Mouse (Mus musculus) T-cell, adult 2 months (primary cell): ENCODE measurements around the gene Srp54a.
A peak's percentile ranks its signal among the peaks of the same experiment; 100 is the strongest.
"Not testable (repeated sequence)": the region's sequence is repeated elsewhere in the genome, so short reads cannot be mapped to it uniquely, and the experiment has no call there.

Experiments used
- DNase-seq: peaks from one replicate; pipeline ENCODE4 v3.0.0; 2022; ENCODE audit warnings: low spot score

Srp54a gene

DNA sequence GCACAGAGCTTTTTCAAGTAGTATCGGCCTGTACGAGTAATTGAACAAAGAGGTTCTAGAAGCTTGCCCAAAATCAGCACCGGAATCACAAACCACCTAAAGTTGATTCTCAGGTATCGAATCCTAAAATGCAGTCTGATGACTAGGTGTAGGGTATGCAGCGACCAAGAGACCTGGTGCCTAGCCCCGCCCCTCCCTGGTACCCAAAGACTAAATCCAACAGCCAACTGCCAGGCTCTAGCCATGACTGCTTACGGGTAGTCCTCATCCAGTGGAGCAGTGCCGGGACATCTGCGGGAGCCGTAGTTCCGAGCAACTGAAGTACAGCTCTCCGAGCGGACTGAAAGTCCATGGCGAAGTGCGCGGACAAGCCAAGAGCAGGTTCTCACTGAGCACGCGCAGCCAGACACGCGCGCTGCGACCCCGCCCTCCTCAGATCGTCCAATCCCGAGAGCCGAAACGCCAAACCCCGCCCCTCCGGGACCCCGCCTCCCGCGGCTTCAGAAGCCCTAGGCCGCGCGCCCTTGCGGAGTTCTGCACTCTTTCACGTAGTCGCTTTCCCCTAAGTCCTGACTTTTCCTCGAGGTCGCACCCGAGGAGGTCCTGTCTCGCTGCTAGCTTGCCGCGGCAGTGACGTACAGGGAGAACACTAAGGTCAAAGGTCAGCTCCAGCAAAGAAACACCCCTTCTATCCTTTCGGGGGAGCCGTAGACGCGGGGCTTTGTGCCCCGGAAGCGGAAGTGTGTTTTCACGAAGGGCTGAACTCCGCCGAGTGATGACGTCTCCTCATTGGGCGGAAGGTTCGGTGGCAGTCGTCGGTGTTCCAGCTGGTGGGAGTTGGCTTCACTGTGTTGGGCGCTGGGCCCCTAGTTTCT lies at the start of gene Srp54a, which contains the start of gene 2700097O09Rik:
Gene Srp54a (plus strand): TSS at position 537 of the 875 bp plus-strand sequence.
Gene 2700097O09Rik (minus strand): TSS at position 385 of the 875 bp plus-strand sequence.
- DNase-seq, result peak; percentile 94

DNA sequence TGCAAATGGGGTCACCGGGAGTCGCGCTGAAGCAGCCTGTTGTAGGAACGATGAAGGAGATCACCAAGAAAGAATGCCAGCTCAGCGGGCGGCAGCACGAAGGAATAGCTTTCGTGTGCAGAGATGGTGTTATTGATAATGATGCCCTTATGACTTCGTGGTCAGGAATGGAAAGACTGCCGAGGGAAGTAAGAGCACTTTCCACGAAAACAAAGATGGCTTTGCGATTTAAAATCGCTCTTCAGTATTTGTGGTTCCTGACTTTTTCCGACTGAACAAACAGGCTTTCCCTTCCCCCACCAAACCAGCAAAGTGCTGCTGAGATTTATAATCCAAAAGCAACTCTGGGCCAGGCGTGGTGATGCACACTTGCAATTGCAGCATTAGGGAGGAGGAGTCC lies 39.1 kb upstream of the Srp54a start:
- no peak for DNase-seq

DNA sequence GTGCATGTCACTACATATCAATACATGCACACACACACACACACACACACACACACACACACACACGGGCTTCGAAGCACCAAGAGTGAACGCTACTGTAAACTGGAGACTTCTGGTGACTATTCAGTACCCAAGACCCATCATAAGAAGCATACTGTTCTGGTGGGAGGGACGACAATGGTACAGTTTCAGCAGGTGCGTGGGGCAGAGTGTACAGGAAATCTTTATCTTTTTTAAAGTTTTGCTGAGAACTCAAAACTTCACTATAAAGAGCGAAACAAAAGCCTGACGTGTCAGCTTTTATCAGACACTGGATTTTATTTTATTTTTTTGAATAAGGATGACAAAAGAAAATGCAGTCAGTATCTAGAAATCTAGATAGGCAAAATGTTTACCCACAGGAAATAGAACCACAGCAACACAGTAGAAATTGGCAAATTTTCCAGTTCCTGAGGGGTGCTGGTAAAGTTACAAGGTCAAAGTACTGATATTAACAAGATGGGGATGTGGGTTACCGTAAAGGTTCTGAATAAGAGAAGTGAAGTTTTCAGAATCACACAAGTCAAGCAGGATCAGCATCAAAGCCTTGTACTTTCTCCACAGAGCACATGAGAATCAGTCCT lies 30.2 kb upstream of the Srp54a start:
- DNase-seq, result no peak

- DNase-seq, result no peak
Observed at GRCm38 (mm10) chr12:55051210-55052173, 28.6 kb upstream of the Srp54a start.

DNA sequence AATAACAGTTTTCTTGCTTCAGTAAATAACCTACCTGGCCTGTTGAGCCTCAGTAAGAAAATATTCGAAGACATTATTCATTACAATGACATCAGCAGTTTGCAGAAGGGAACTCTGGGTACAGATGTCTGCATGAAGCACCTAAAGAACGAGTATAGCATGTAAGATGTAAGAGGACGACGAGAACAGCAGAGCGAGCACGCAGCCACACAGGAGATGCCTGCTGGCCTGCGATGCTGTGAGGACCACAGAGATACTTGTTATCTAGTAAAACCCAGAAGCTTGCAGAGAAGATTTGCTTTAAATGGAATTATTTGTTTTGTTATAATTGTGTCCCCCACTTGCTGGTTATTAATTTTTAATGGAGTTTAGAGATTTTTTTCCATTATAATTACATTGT lies 26.8 kb upstream of the Srp54a start:
- no peak for DNase-seq

- no peak for DNase-seq
Observed at GRCm38 (mm10) chr12:55054551-55055241, 25.4 kb upstream of the Srp54a start.

DNA sequence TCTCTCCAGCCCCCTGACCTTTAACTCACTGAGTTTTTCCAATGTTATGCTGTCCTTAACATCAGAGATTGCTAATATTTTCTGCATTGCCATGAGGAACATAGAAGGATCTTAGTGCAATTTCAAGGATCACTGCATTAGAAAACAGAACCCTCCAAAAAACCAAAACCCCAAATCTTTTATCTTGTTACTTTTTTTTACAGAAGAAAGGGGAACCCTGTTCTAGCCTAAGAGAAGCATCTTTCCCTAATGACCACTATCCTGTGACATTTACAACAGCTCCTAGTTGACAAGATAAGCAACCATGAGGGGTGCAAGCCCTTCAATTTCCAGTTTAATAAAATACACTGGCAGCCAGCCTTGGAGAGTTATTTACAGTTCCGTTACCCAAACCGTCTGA lies 23.4 kb upstream of the Srp54a start:
- DNase-seq, result no peak

- no peak for DNase-seq
Observed at GRCm38 (mm10) chr12:55058865-55059615, 21.0 kb upstream of the Srp54a start.

- DNase-seq, result no peak
Observed at GRCm38 (mm10) chr12:55059812-55060211, 20.2 kb upstream of the Srp54a start.

GRCm38 (mm10) chr12:55060212-55060898 lies 19.7 kb upstream of the Srp54a start:
- DNase-seq, result no peak

- DNase-seq, result no peak
Observed at GRCm38 (mm10) chr12:55061006-55061405, 19.1 kb upstream of the Srp54a start.

GRCm38 (mm10) chr12:55062141-55062540 lies 17.9 kb upstream of the Srp54a start:
- DNase-seq, result no peak

- no peak for DNase-seq
Observed at GRCm38 (mm10) chr12:55072495-55072894, 7.6 kb upstream of the Srp54a start.

- no peak for DNase-seq
Observed at GRCm38 (mm10) chr12:55073686-55074085, 6.4 kb upstream of the Srp54a start.

GRCm38 (mm10) chr12:55075296-55075695 lies 4.8 kb upstream of the Srp54a start:
- DNase-seq, result no peak

- DNase-seq, result peak; percentile 6
Observed at GRCm38 (mm10) chr12:55078706-55079105, 1.4 kb upstream of the Srp54a start.

DNA sequence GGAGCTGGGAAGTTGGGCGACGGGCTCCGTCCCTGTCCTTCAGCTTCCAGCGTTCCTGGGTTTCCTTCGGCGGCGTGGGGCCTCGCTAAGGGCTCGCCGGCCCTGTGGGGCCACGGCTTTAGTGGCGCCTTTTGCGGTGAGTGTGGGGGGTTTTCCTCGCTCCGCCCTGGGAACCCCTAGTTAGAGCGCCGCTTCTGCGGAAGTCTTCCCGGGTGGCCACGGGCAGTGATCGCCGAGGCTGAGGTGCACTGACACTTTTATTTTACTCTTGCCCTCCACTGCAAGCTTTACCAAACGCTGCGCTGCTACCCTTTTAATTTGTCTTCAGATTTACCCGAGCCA lies 510 bp downstream of the Srp54a start:
- not testable (repeated sequence) for DNase-seq

GRCm38 (mm10) chr12:55092127-55092526 lies 12.1 kb downstream of the Srp54a start:
- not testable (repeated sequence) for DNase-seq

DNA sequence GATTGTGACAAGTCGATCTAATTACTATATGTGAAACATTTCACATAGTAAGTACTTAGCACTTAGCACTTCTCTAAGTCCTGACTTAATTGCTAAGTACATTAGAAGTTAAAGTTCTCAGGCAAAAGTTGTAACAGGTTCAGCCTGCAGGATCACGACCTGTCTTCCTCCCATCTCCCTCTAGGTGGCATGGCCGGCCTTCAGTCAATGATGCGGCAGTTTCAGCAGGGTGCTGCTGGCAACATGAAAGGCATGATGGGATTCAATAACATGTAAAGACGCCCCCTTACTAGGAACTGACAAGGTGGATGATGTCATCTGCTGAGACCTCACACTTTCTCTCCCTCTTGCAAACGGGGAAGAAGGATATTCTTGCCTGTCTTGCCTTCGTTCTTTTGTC lies 32.6 kb downstream of the Srp54a start:
- DNase-seq, result not testable (repeated sequence)

DNA sequence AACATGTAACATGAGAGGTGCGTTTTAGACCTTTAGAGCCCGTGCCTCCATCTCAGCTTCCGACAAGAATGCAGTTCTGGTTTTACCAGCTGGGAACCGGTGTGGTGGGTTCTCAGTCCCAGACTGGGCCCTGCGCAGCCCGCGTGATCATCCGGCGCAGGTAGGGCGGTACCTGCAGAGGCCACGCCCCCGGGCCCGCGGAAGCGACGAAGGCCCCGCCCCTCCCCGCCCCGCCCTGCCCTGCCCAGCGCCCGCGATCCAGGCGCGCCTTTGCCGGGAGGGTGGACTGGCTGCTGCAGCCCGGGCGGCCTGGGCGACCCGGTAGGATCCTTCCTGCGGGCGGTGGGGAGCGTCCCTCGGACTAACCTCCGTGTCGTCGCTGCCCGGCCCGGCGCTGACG lies 44.2 kb downstream of the Srp54a start, which contains the start of gene Fam177a:
Gene Fam177a (plus strand): TSS at position 228 of the 400 bp plus-strand sequence.
- DNase-seq, result not testable (repeated sequence)
